Mouse (Mus musculus) hindbrain, postnatal 0 days (tissue): Measurements from ENCODE around the gene Ecm2. TPM values are rescaled to one million over a fixed set of nuclear protein-coding genes. Genes with fewer than 3 reads are reported as not detected.

Experiments used
- ATAC-seq: fragments of 200-750 bp; cut with Nextera tagmentation; 2 replicates; pipeline ENCODE4 v1.8.0; 2017; ENCODE audit warnings: mild to moderate bottlenecking, moderate TSS enrichment, moderate library complexity
- DNase-seq: peaks from one replicate; pipeline ENCODE4 v3.0.0-alpha.2; 2015; ENCODE audit warnings: low spot score
- H3K27ac ChIP-seq: fragments of 300-500 bp; sonication (generic); 2 replicates; pipeline ENCODE4 v1.5.1; 2014; ENCODE audit warnings: mild to moderate bottlenecking
- H3K27me3 ChIP-seq: fragments of 300-500 bp; sonication (generic); 2 replicates; pipeline ENCODE4 v1.6.1; 2014; ENCODE audit warnings: low read length, mixed read lengths; ENCODE audit not compliant: insufficient read depth
- H3K36me3 ChIP-seq: fragments of 300-500 bp; sonication (generic); 2 replicates; pipeline ENCODE4 v1.6.1; 2014; ENCODE audit warnings: low read length, mixed read lengths; ENCODE audit not compliant: insufficient read depth
- H3K4me1 ChIP-seq: fragments of 300-500 bp; sonication (generic); 2 replicates; pipeline ENCODE4 v1.6.1; 2014; ENCODE audit warnings: antibody characterized with exemption, low read length, mixed read lengths; ENCODE audit not compliant: insufficient read depth
- H3K4me2 ChIP-seq: fragments of 300-500 bp; sonication (generic); 2 replicates; pipeline ENCODE4 v1.6.1; 2014; ENCODE audit warnings: low read depth, mild to moderate bottlenecking, low read length, moderate library complexity, mixed read lengths
- H3K4me3 ChIP-seq: fragments of 300-500 bp; sonication (generic); 2 replicates; pipeline ENCODE4 v1.5.1; 2014; ENCODE audit warnings: low read length
- H3K9ac ChIP-seq: fragments of 300-500 bp; sonication (generic); replicated peaks from 2 replicates; pipeline ENCODE4 v1.6.1; 2014; ENCODE audit warnings: mild to moderate bottlenecking, low read length, moderate library complexity, mixed read lengths
- H3K9me3 ChIP-seq: fragments of 300-500 bp; sonication (generic); 2 replicates; pipeline ENCODE4 v1.6.1; 2016; ENCODE audit warnings: low read length, mixed read lengths
- CTCF ChIP-seq: IDR thresholded peaks from 2 replicates; pipeline ENCODE4 v1.5.1; 2016; ENCODE audit warnings: antibody characterized with exemption, control low read depth, low read depth
- WGBS: fragments of 180-500 bp; shearing (Covaris S2); extraction: QIAGEN DNeasy Blood & Tissue Kit; methylation state at CpG from one replicate; pipeline ENCODE4 v1.1.7; 2014; 5-methylcytosine and 5-hydroxymethylcytosine counted together
- polyA plus RNA-seq: library from polyadenylated mRNA; unstranded; fragments of >200 nt; fragmentation: Nextera tagmentation; extraction: Ambion mirVana; gene quantifications from 2 replicates; pipeline ENCODE4 v1.2.1, GENCODE M21; 2015
- total RNA-seq: library from RNA; depleted of rRNA; stranded (reverse); fragments of >200 nt; gene quantifications from 2 replicates; pipeline ENCODE4 v1.2.3, GENCODE M21; 2014

Gene Ecm2
- total and polyA plus RNA-seq, 2 experiments from 2014 or later = 2.6 to 3.0 TPM

DNA sequence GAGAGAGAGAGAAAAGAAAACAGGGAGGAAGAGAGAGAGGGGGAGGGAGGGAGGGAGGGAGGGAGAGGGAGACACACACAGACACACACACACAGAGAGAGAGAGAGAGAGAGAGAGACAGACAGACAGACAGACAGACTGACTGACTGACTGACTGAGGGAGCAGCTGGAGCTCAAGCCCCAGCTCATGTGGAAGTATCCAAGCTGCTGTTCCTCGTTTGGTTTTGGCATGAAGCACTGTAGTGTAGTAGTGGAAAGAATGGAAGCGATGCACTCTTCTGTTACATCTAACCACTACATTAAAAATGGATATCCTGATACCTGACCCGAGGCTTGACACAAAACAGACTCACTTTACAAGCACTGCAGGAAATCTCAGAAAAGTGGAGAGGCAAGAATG, 41.0 kb downstream of the Ecm2 start:
- ATAC-seq = no peak

DNA sequence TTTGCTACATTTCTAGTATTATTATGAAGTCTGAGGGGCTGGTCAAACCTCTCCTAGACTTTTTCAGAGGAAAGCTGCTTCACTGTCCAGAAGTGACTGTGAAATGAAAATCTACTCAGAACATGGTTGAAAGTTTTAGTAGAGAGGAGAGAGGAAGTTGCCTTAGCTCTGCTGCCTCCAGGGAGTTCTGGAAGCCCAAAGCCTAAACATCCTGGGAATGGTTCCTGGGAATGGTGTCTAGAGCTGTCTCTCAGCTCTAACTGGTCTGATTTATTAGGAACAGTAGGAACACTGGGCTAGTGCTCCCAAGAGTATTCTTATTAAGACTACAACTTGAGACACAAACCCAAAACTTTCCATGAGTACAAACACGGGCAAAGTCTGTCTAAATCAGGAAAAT, 41.9 kb downstream of the Ecm2 start:
- Histone ChIP-seq H3K27ac (no peak overlapping the region), H3K27me3 (no peaks in the 10 kb centered on the region), H3K4me3 (no peak overlapping the region), H3K4me1 (no peaks in the 10 kb centered on the region), H3K36me3 (no peaks in the 10 kb centered on the region), H3K4me2 (no peak overlapping the region), H3K9ac (no peak overlapping the region), H3K9me3 (no peaks in the 10 kb centered on the region)
- ATAC-seq = no peak
- DNase-seq = no peak
- TF ChIP-seq CTCF = no peak
- WGBS = 90% methylated on average over 1 of the region's 1 CpGs

More for the DNA sequence above, 41.0 kb downstream of the Ecm2 start:
- DNase-seq = no peak
- no peak overlapping the region for H3K9ac ChIP-seq
- H3K27me3 ChIP-seq = no peaks in the 10 kb centered on the region
- WGBS = 76% methylated on average over 3 of the region's 3 CpGs
- no peak overlapping the region for H3K4me2 ChIP-seq
- no peaks in the 10 kb centered on the region for H3K9me3 ChIP-seq
- no peak overlapping the region for H3K4me3 ChIP-seq
- no peak for TF ChIP-seq CTCF
- H3K4me1 ChIP-seq = no peaks in the 10 kb centered on the region
- H3K27ac ChIP-seq = no peak overlapping the region
- H3K36me3 ChIP-seq = no peaks in the 10 kb centered on the region

DNA sequence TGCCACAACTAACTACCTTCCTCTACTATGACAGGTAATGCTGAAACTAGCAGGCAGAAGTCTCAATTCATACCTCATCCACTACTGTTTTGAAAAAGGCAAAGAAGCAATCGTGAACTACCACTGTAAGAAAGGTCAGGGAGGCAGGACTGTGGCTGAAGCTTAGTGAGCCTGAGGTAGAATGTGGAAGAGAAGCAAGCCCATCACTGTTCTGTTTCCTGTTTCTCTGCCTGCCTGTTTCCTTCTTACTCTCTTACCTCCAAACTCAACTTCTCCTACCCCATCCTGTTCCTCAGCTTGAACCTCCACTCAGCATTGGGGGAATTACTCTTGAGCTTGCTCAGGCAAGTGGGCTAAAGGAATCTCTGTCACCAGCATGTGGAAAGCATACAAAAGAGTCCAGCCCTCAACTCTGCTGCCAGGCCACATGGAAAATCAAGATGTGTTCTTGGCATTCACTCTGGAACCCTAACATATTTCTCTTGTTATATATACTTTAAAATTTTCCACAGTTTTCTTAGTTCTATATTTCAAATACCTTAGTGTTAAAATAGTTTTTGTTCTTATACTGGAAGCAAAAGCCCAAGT, 43.0 kb downstream of the Ecm2 start:
- 73% methylated on average over 1 of the region's 1 CpGs for WGBS
- no peak overlapping the region for H3K4me3 ChIP-seq

DNA sequence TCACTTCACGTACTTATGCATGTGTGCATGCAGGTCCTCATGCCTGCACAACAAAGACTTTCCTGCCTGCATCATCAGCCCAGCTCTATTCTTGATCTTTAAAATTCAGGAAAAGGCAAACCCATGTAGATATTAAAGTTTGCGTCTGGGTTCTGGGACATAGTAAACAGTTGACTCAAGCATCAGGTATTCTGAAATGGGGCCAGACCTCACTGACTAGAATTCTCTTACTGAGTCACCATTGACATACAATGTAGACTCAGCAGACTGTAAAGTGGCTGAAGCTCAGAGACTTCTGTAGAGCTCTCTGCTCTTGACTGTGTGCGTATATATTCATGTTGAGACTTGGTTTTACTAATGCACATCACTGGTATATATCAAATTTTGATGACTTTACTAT, 45.0 kb downstream of the Ecm2 start:
- Histone ChIP-seq H3K36me3 (no peaks in the 10 kb centered on the region), H3K4me2 (no peak overlapping the region), H3K9ac (no peak overlapping the region), H3K4me1 (no peaks in the 10 kb centered on the region), H3K9me3 (no peaks in the 10 kb centered on the region), H3K4me3 (no peak overlapping the region), H3K27ac (no peak overlapping the region), H3K27me3 (no peaks in the 10 kb centered on the region)
- DNase-seq = no peak
- ATAC-seq = no peak
- TF ChIP-seq CTCF = no peak
- WGBS = 94% methylated on average over 3 of the region's 3 CpGs

More for the DNA sequence above, 43.0 kb downstream of the Ecm2 start:
- no peak for TF ChIP-seq CTCF
- no peak overlapping the region for H3K4me2 ChIP-seq
- no peaks in the 10 kb centered on the region for H3K9me3 ChIP-seq
- ATAC-seq (no peak), DNase-seq (no peak)
- no peaks in the 10 kb centered on the region for H3K4me1 ChIP-seq
- H3K27me3 ChIP-seq = no peaks in the 10 kb centered on the region
- H3K9ac ChIP-seq = no peak overlapping the region
- no peaks in the 10 kb centered on the region for H3K36me3 ChIP-seq
- no peak overlapping the region for H3K27ac ChIP-seq

DNA sequence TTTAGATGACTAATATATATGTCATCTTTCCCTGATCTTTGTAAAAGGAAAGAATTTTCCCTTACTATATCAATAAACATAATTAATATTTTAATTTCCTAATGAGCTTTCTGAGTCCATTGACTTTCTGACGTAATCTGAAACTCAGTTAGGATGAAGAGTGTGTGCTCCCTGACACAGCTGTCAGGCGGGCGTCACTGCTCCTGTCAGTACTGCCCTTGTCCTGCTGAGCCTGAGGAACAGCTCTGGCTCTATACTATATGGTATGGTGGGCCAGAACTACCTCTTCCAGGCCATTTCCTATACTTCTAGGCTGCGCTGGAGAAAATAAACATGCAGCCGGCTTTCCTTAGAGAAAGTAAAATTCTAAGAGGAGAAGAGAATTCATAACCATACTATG, 49.9 kb downstream of the Ecm2 start:
- 84% methylated on average over 5 of the region's 5 CpGs for WGBS
- Histone ChIP-seq H3K4me1 (no peaks in the 10 kb centered on the region), H3K4me3 (no peak overlapping the region), H3K9me3 (no peaks in the 10 kb centered on the region), H3K27ac (no peak overlapping the region), H3K9ac (no peak overlapping the region), H3K4me2 (no peak overlapping the region), H3K27me3 (no peaks in the 10 kb centered on the region), H3K36me3 (no peaks in the 10 kb centered on the region)
- TF ChIP-seq CTCF = no peak
- no peak for ATAC-seq
- no peak for DNase-seq

DNA sequence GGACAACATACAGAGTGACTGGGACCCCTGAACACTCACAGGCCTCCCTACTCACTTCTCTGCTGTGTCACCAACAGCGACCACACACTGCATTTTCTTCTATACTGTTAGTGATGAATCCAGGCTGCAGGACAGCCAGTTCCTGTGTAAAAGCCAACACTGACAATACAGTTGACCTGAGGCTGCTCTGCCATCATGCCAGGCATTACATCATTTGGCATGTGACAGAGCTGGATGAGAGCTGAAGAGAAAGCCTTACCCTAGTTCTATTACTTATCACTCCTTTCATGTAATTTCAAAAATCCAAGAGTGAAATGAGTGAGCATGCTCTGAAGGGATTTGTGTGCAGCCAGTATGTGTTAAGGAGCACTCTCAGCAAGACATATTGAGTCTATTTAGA, 51.6 kb downstream of the Ecm2 start:
- ATAC-seq (no peak), DNase-seq (no peak)
- TF ChIP-seq CTCF = no peak
- Histone ChIP-seq H3K4me1 (no peaks in the 10 kb centered on the region), H3K4me3 (no peak overlapping the region), H3K4me2 (no peak overlapping the region), H3K27me3 (no peaks in the 10 kb centered on the region), H3K9ac (no peak overlapping the region), H3K9me3 (no peaks in the 10 kb centered on the region), H3K36me3 (no peaks in the 10 kb centered on the region), H3K27ac (no peak overlapping the region)
- WGBS = 70% methylated on average over 1 of the region's 1 CpGs

DNA sequence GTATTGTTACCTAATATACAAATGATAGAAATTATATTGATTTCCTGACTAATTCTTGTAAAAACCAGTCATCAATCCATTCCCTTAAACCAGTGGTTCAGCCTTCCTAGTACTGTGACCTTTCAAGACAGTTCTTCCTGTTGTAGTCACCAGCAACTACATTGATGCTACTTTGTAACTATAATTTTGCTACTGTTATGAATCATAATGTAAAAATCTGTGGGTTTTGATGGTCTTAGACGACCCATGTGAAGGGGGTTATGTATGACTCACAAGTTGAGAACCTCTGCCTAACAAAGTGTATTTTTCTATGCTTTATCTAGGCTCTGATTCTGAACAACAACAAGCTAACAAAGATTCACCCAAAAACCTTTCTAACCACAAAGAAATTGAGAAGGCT, 52.3 kb downstream of the Ecm2 start:
- H3K9me3 ChIP-seq = no peaks in the 10 kb centered on the region
- 71% methylated on average over 1 of the region's 1 CpGs for WGBS
- H3K27ac ChIP-seq = no peak overlapping the region
- TF ChIP-seq CTCF = no peak
- no peaks in the 10 kb centered on the region for H3K27me3 ChIP-seq
- no peaks in the 10 kb centered on the region for H3K4me1 ChIP-seq
- no peak for DNase-seq
- no peak overlapping the region for H3K4me2 ChIP-seq
- no peak for ATAC-seq
- no peak overlapping the region for H3K9ac ChIP-seq
- H3K4me3 ChIP-seq = no peak overlapping the region
- no peaks in the 10 kb centered on the region for H3K36me3 ChIP-seq
